Mouse (Mus musculus): ENCODE results near the gene Narfl. TPM values are rescaled to one million over a fixed set of nuclear protein-coding genes. Genes with fewer than 3 reads are reported as not detected.

The Narfl gene
- polyA plus RNA-seq, 1 experiment from 2014 or later: 25.7 TPM

Small RNA genes lying within 50 kb of the gene (microRNA-seq; reads per million reads assigned to microRNA genes)
- not detected for gene Gm25083
- gene Mir3082: 0.52 reads per million
- gene Mir6966: not detected

Other genes starting within 250 kb of the Narfl start
- 15.0 and 16.5 TPM in 2 replicates for gene Sox8, start 203.1 kb upstream of the Narfl start, polyA plus RNA-seq (2015; fragmentation: Nextera tagmentation; extraction: Ambion mirVana)
- gene Lmf1, start 194.7 kb upstream of the Narfl start, polyA plus RNA-seq (2015; fragmentation: Nextera tagmentation; extraction: Ambion mirVana): 31.2 and 33.2 TPM in 2 replicates
- gene Gng13, start 56.6 kb upstream of the Narfl start, polyA plus RNA-seq (2015; fragmentation: Nextera tagmentation; extraction: Ambion mirVana): 1.7 and 2.6 TPM in 2 replicates
- 32.2 and 34.8 TPM in 2 replicates for gene Chtf18, start 46.4 kb upstream of the Narfl start, polyA plus RNA-seq (2015; fragmentation: Nextera tagmentation; extraction: Ambion mirVana)
- gene Rpusd1, start 46.1 kb upstream of the Narfl start, polyA plus RNA-seq (2015; fragmentation: Nextera tagmentation; extraction: Ambion mirVana): 25.8 and 27.0 TPM in 2 replicates
- gene Mslnl, start 37.7 kb upstream of the Narfl start, polyA plus RNA-seq (2015; fragmentation: Nextera tagmentation; extraction: Ambion mirVana): not detected in 2 replicates
- not detected in 2 replicates for gene Msln, start 19.4 kb upstream of the Narfl start, polyA plus RNA-seq (2015; fragmentation: Nextera tagmentation; extraction: Ambion mirVana)
- gene Haghl, start 11.9 kb downstream of the Narfl start, polyA plus RNA-seq (2015; fragmentation: Nextera tagmentation; extraction: Ambion mirVana): 85.1 and 98.6 TPM in 2 replicates
- 0.27 and 0.31 TPM in 2 replicates for gene Ccdc78, start 12.8 kb downstream of the Narfl start, polyA plus RNA-seq (2015; fragmentation: Nextera tagmentation; extraction: Ambion mirVana)
- 65.5 and 73.1 TPM in 2 replicates for gene Fam173a, start 19.1 kb downstream of the Narfl start, polyA plus RNA-seq (2015; fragmentation: Nextera tagmentation; extraction: Ambion mirVana)
- 2.2 TPM in 1 of 2 replicates, not detected in the other for gene AC134908.4, start 21.9 kb downstream of the Narfl start, polyA plus RNA-seq (2015; fragmentation: Nextera tagmentation; extraction: Ambion mirVana)
- gene Metrn, start 23.4 kb downstream of the Narfl start, polyA plus RNA-seq (2015; fragmentation: Nextera tagmentation; extraction: Ambion mirVana): 50.7 and 52.5 TPM in 2 replicates
- gene Fbxl16, start 35.3 kb downstream of the Narfl start, polyA plus RNA-seq (2015; fragmentation: Nextera tagmentation; extraction: Ambion mirVana): 2.2 and 2.8 TPM in 2 replicates
- 25.2 and 27.7 TPM in 2 replicates for gene Wdr24, start 49.9 kb downstream of the Narfl start, polyA plus RNA-seq (2015; fragmentation: Nextera tagmentation; extraction: Ambion mirVana)
- 57.9 and 60.7 TPM in 2 replicates for gene Jmjd8, start 55.1 kb downstream of the Narfl start, polyA plus RNA-seq (2015; fragmentation: Nextera tagmentation; extraction: Ambion mirVana)
- gene Stub1, start 59.6 kb downstream of the Narfl start, polyA plus RNA-seq (2015; fragmentation: Nextera tagmentation; extraction: Ambion mirVana): 359 and 366 TPM in 2 replicates
- gene Rhbdl1, start 63.5 kb downstream of the Narfl start, polyA plus RNA-seq (2015; fragmentation: Nextera tagmentation; extraction: Ambion mirVana): 1.4 and 1.6 TPM in 2 replicates
- 1.5 and 1.9 TPM in 2 replicates for gene Gm20683, start 68.0 kb downstream of the Narfl start, polyA plus RNA-seq (2015; fragmentation: Nextera tagmentation; extraction: Ambion mirVana)
- 25.7 and 26.8 TPM in 2 replicates for gene Rhot2, start 71.1 kb downstream of the Narfl start, polyA plus RNA-seq (2015; fragmentation: Nextera tagmentation; extraction: Ambion mirVana)
- gene Wdr90, start 87.7 kb downstream of the Narfl start, polyA plus RNA-seq (2015; fragmentation: Nextera tagmentation; extraction: Ambion mirVana): 24.9 and 26.2 TPM in 2 replicates
- gene Mcrip2, start 95.0 kb downstream of the Narfl start, polyA plus RNA-seq (2015; fragmentation: Nextera tagmentation; extraction: Ambion mirVana): 9.8 and 12.2 TPM in 2 replicates
- 56.1 and 56.2 TPM in 2 replicates for gene Mettl26, start 101.3 kb downstream of the Narfl start, polyA plus RNA-seq (2015; fragmentation: Nextera tagmentation; extraction: Ambion mirVana)
- gene Wfikkn1, start 107.1 kb downstream of the Narfl start, polyA plus RNA-seq (2015; fragmentation: Nextera tagmentation; extraction: Ambion mirVana): 0.41 and 0.57 TPM in 2 replicates
- 33.4 and 37.6 TPM in 2 replicates for gene Rab40c, start 146.0 kb downstream of the Narfl start, polyA plus RNA-seq (2015; fragmentation: Nextera tagmentation; extraction: Ambion mirVana)
- gene Pigq, start 171.2 kb downstream of the Narfl start, polyA plus RNA-seq (2015; fragmentation: Nextera tagmentation; extraction: Ambion mirVana): 50.2 and 50.5 TPM in 2 replicates
- not detected in 2 replicates for gene Nhlrc4, start 171.2 kb downstream of the Narfl start, polyA plus RNA-seq (2015; fragmentation: Nextera tagmentation; extraction: Ambion mirVana)
- gene A930017K11Rik, start 178.8 kb downstream of the Narfl start, polyA plus RNA-seq (2015; fragmentation: Nextera tagmentation; extraction: Ambion mirVana): 0.19 and 0.31 TPM in 2 replicates
- 24.8 and 25.4 TPM in 2 replicates for gene Capn15, start 212.0 kb downstream of the Narfl start, polyA plus RNA-seq (2015; fragmentation: Nextera tagmentation; extraction: Ambion mirVana)